Mouse (Mus musculus) heart, postnatal 0 days (tissue): ENCODE results near the gene Mllt11.

Experiments
- CTCF ChIP-seq: IDR thresholded peaks from 2 replicates; pipeline ENCODE4 v1.5.1; 2016; ENCODE audit warnings: antibody characterized with exemption, control low read depth, low read depth
- EP300 ChIP-seq: IDR thresholded peaks from 2 replicates; pipeline ENCODE4 v1.6.1; 2016; ENCODE audit warnings: antibody characterized with exemption, low read depth

GRCm38 (mm10) chr3:95223041-95223440 is 8.9 kb downstream of the Mllt11 start:
- no peak for TF ChIP-seq CTCF
- no peak for TF ChIP-seq EP300
